Mouse (Mus musculus): Measurements from ENCODE around the gene Pdcd5.

Gene Pdcd5

DNA sequence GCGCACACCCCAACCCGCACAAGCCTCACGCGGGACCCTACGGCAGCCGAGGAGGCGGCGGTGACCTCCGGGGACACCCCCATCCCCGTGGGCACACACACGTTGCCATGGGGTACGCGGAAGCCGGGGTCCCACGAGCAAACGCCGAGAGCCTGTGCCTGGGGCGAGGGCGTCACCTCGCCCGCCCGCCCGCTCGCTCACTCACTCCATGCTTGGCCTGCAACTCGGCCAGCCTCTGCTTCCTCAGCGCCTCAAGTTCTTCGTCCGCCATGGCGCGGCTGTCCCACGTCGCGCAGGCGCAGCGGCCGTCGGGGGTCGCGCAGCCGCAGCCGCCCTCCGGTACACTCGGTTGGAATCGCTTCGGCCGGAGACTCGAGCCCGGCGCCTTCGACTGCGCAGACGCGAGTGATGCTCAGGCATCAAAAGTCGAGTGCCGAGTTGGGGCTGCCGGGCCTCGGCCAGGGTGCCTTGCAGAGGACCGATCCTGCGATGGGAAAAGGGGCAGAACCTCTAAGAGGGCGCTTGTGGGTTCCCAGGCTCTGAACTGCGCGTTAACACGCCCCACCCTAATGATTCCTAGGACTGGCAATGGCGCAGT lies at the start of gene Pdcd5:
Pdcd5 (minus strand) TSS at position 421 of the 598 bp plus-strand sequence.
- DNase-seq, result peak; percentile 98

DNA sequence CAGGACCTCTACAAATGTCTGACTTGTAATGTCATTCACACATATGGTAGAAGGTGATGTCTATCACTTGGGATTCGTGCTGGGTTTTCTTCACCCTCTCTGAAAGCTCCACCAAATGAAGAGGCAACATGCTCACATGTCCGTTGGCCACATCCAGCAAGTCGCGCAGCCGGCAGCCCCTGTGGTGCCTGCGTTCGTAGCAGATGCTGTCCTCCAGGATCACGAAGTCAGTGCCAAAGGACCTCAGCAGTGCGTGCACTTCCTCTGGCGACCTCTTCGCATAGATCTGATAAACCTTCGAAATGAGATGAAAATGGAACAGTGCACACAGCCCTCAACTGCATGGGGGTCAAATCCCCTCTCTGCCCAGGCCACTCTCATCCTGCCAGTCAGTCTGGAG lies 45.3 kb upstream of the Pdcd5 start:
- no peak for DNase-seq

- DNase-seq, result no peak
Measured at GRCm38 (mm10) chr7:35692117-35692516, 44.8 kb upstream of the Pdcd5 start.

DNA sequence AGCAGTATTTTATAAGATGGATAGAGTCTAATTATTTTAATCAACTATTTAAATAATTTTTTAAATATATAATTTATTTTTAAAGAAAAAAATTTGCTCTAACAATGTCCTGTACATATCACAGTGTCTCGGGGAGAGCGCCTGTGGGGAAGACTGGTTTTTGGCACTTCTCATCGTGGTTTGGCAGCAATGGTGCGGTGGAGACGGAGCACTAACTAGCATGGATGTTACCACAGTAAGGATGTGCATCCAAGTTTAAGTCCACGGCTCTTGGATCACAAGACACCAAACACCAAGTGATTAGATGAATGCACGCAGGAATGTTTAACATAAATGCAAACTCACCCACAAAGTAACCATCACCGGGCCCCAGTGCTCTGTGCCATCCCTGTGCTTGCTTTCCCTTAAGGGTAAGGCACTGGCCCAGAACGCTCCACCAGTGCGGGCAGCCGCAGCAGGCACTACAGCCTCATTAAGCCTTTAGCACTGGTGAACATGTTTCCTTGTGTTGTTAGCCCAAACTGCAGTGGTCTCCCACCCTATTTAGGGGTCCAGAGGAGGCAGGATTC lies 41.5 kb upstream of the Pdcd5 start:
- no peak for DNase-seq

DNA sequence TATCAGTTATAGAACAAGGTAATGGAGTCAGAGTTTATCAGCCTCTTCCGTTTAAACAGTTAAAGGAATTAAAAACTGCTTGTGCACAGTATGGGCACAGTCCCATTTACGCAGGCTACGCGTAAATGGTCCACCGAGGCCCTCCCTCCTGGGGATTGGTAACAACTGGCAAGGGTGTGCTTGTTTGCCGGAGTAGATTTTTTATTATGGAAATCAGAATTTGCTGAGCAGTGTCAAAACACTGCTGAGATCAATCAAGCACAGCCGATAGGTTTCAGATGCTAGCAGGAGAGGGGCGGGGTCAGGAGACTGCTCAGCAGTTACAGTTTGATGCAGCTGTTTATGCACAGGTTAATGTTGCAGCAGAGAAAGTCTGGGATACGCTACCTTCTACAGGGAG lies 41.0 kb upstream of the Pdcd5 start:
- no peak for DNase-seq

DNA sequence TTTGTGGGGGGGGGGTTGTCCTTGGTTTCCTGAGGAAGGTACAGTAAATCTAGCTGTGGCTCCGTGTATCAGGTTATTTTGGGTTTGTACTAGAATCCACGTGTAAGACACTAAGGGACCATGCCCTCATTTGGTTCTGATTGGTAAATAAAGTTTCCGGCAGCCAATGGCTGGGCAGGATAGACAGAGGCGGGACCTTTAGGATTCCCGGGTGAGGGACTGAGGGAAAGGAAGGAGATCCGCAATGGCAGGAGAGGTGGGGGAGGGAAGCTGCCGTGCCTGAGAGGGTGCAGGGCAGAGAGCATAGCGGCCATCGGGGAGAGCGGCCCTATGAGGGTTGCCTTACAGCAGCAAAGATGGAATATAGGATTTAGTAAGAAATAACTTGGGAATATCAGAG lies 39.9 kb upstream of the Pdcd5 start:
- DNase-seq, result no peak

GRCm38 (mm10) chr7:35686756-35687155 lies 39.4 kb upstream of the Pdcd5 start:
- peak; percentile 47 for DNase-seq

DNA sequence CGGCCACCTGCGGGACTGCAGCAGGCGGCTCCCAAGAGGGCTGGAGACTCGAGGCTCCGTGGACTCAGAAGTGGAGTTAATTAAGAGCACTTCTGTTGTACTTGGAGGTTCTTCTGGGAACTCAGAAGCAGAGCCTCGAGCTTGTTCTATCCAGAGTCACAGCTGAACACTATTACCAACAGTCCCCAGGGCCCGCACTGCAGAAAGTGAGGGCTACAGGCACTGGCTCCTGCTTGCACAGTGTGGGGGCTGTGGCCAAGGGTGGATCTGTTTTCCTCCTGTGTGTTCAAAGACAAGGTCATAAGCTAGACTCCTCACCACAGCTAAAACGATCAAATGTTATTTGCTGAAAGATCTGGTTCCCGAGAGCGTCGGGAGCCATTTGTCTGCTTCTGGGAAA lies 38.9 kb upstream of the Pdcd5 start:
- no peak for DNase-seq

GRCm38 (mm10) chr7:35683409-35684122 lies 36.2 kb upstream of the Pdcd5 start:
- DNase-seq, result no peak

GRCm38 (mm10) chr7:35681559-35681958 lies 34.2 kb upstream of the Pdcd5 start:
- DNase-seq, result peak; percentile 10

DNA sequence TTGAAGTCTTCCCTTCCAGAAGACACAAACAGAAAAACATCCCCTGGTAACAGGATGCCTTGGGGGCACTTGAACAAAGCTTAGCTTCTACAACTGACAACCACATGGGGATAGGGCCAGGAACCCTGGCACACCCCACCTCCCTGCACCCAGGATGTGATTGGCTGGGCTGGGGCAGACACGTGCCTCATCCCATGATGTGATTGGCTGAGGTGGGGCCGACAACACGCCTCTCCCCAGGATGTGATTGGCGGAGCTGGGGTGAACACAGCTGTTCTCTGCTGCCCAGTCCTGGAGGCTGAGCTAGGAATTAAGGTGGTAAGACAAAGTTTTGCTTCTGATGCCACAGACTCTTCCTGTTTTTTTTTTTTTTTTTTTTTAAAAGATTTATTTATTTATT lies 31.7 kb upstream of the Pdcd5 start:
- no peak for DNase-seq

DNA sequence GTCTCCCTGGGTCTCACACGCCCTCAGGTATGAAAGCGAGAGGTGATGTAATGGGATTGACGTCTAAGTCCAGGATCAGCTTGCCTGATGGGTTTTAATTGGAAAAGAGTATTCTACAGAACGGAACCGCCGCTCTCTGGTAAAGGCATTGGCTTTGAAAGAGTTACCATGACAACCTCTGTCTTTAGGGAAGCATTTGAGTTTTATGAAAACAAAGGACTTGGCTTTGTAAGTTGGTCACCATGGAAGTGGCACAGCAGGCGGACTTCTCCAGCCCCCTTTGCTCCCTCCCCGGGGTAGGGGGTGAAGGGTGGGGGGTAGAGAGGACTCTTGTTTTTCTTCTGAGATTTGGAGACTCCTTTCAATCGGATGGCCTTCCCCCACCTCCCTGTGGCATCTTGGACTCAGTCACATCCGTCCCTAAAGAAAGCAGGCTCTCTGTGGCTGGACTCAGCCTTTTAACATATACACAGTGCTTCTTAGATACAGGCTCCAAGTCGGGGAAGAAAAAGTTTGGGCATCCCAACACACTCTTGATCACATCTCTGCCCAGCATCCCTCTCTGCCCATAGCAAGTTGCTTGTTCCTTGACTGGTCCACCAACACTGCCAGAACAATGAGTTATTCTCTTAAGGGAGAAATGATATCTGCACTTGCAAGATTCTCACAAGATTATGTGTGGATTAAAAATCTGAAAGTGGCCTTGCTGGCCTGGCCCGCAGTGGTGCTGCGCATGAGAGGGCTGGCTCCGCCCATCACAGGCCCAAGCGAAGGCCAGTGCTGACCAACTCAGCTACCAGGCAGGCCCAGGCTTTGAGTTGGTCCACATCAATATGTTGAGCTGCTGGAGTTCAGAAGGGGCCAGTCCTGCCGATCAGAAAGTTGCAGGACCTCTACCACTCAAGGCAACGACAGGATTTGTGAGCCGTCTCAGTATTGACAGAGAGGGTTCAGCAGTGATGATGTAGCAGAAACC lies 21.0 kb upstream of the Pdcd5 start:
- DNase-seq, result no peak

GRCm38 (mm10) chr7:35663790-35664376 lies 16.6 kb upstream of the Pdcd5 start:
- no peak for DNase-seq

DNA sequence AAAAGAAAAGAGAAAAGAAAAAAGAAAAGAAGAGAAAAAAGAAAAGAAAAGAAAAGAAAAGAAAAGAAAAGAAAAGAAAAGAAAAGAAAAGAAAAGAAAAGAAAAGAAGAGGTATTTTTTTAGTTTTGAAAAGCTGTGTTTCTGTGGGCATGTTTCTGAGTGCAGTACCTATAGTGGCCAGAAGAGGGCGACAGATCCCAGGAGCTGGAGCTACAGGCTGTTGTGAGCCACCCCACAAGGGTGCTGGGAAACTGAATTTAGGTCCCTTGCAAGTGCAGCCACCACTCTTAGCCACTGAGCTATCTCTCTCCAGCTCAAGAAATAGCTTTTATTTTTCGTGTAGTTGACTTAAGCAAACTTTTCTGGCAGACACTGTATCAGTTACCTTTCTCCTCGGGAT lies 11.9 kb upstream of the Pdcd5 start:
- DNase-seq, result peak; percentile 60

DNA sequence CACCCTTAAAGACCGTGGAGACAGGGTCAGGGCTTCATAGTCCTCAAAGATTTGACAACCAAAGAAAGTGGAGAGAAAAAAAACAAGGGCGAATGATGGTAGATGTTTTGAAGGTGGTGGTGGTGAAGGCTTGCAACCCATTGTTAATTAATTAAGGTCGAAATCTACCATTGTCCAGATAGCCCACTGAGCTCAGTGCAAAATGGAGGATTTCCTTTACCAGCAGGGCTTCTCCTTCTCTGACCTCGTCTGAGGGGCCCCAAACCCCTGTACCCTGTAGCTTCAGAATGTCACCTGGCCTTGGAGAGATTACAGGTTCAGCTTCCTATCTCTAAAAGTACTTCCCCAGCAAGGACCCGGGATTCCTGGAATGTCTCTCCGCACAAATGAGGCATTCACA lies 10.5 kb upstream of the Pdcd5 start:
- DNase-seq, result no peak

- DNase-seq, result no peak
Measured at GRCm38 (mm10) chr7:35651583-35652270, 4.4 kb upstream of the Pdcd5 start.

GRCm38 (mm10) chr7:35650716-35651410 lies 3.5 kb upstream of the Pdcd5 start:
- no peak for DNase-seq

DNA sequence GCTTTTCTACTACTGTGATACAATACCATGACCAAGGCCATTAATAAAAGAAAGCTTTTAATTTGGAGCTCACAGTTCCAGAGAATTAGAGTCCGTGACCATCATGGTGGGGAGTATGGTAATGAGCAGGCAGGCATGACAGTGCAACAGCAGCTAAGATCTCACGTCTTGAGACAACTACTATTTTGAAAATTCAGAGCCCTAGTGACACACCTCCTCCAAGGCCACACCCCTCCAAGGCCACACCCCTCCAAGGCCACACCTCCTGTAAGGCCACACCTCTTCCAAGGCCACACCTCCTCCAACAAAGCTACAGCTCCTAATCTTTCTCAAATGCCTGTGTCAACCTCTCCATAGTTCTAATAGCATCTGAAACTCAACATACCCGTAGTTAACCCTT lies 1.8 kb upstream of the Pdcd5 start:
- peak; percentile 28 for DNase-seq

DNA sequence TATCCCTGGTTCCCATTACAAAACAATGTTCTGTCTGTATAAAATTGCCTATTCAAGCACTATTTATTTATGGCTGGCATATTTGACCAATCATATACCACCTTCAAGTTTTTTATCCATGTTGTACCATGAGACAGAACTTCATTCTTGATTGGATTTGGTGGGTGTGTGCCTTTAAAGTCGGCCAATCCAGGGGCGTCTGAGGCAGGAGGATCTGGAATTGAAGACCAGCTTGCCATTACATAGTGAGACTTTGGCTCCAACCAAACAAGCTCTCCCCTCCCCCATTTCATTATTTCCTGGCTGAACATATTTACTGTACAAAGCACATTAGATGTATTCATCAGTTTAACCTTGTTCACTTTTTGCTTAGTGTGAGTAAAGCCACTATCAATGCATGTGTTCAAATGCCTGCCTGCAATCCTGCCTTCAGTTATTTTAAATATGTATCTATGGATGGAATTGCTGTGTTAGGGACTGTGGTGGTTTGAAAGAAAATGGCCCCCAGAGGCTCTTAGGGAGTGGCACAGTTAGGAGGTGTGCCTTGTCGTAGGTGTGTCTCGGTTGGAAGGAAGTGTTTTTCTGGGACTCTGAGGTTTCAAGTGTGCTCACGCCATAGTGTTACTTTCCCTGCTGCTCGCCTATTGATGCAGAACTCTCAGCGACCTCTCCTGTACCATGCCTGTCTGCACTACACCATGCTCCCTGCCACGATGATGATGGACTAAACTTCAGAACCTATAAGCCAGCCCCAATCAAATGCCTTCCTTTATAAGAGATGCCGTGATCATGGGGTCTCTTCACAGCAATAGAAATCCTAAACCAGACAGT lies 1.1 kb upstream of the Pdcd5 start:
- no peak for DNase-seq

DNA sequence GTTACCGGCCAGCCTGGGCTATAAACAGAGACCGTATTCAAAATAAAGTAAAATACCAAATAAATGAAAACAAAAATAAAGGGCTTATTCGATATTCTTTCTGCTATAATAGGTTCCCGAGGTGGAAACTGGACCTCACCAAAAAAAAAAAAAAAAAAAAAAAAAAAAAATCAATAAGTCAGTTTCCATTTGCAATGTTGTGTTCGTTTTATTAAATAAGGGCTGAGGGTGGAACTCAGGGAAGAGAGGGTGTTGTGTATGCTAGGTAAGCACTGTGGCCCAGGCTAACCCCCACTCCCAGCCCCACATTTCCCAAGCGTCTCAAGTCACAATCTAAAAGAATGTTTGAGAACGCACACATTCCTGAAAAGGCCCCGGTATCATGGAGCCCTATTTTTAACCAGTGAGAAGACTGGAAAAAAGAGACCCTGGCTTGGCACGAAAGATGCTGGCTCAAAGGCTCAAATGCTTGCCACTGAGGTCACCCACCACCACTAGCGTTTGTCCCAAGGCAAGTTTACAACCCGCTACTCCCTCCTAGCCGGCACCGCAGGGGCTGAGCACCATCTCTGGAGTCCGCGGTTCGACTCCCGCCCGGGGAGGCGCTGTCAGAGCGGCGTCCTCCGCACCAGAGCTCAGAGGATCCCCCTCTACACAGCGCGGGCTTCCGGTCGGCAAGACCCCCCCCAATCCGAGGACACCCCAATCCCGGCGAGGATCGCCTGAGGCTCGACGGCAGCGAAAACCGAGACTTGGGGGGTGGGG lies 822 bp downstream of the Pdcd5 start:
- DNase-seq, result peak; percentile 62

All from thymus, postnatal 25 days (tissue).